Mouse (Mus musculus) liver, embryonic 16.5 days (tissue): ENCODE results near the gene Arl10. TPM values are rescaled to one million over a fixed set of nuclear protein-coding genes. Genes with fewer than 3 reads are reported as not detected.

Experiments used
- ATAC-seq: fragments of 200-750 bp; cut with Nextera tagmentation; 2 replicates; pipeline ENCODE4 v1.8.0; 2017; ENCODE audit warnings: low read depth, mild to moderate bottlenecking, moderate number of reproducible peaks, moderate library complexity
- H3K27ac ChIP-seq: fragments of 300-500 bp; sonication (generic); 2 replicates; pipeline ENCODE4 v1.5.1; 2014; ENCODE audit warnings: mild to moderate bottlenecking, low read length
- H3K27me3 ChIP-seq: fragments of 300-500 bp; sonication (generic); 2 replicates; pipeline ENCODE4 v1.6.1; 2014; ENCODE audit warnings: low read depth, low read length, mixed read lengths; ENCODE audit not compliant: control insufficient read depth, insufficient read depth
- H3K36me3 ChIP-seq: fragments of 300-500 bp; sonication (generic); 2 replicates; pipeline ENCODE4 v1.6.1; 2014; ENCODE audit warnings: mild to moderate bottlenecking; ENCODE audit not compliant: control insufficient read depth, insufficient read depth
- H3K4me1 ChIP-seq: fragments of 300-500 bp; sonication (generic); 2 replicates; pipeline ENCODE4 v1.6.1; 2014; ENCODE audit warnings: low read depth, low read length, mixed read lengths; ENCODE audit not compliant: control insufficient read depth
- H3K4me2 ChIP-seq: fragments of 300-500 bp; sonication (generic); 2 replicates; pipeline ENCODE4 v1.6.1; 2014; ENCODE audit warnings: low read depth, low read length, mixed read lengths
- H3K4me3 ChIP-seq: fragments of 300-500 bp; sonication (generic); 2 replicates; pipeline ENCODE4 v1.5.1; 2014; ENCODE audit warnings: low read depth, mild to moderate bottlenecking, low read length
- H3K9ac ChIP-seq: fragments of 300-500 bp; sonication (generic); 2 replicates; pipeline ENCODE4 v1.6.1; 2014; ENCODE audit warnings: low read depth, low read length
- H3K9me3 ChIP-seq: fragments of 300-500 bp; sonication (generic); replicated peaks from 2 replicates; pipeline ENCODE4 v1.6.1; 2016; ENCODE audit warnings: low read length; ENCODE audit not compliant: control insufficient read depth
- WGBS: fragments of 180-500 bp; shearing (Covaris S2); extraction: QIAGEN DNeasy Blood & Tissue Kit; methylation state at CpG from one replicate; pipeline ENCODE4 v1.1.7; 2014; ENCODE audit not compliant: insufficient replicate concordance; 5-methylcytosine and 5-hydroxymethylcytosine counted together
- polyA plus RNA-seq: library from polyadenylated mRNA; unstranded; fragments of >200 nt; fragmentation: Nextera tagmentation; extraction: Ambion mirVana; gene quantifications from 2 replicates; pipeline ENCODE4 v1.2.1, GENCODE M21; 2015

The Arl10 gene
- polyA plus RNA-seq, 1 experiment from 2014 or later = 8.4 TPM

- H3K4me3 ChIP-seq = no peak overlapping the region
- H3K36me3 ChIP-seq = peaks cover 21% of the 10 kb centered on the region
- H3K9ac ChIP-seq = no peak overlapping the region
- ATAC-seq = no peak
- no peaks in the 10 kb centered on the region for H3K27me3 ChIP-seq
- H3K9me3 ChIP-seq = no peaks in the 10 kb centered on the region
- H3K4me2 ChIP-seq = no peak overlapping the region
- no peak overlapping the region for H3K27ac ChIP-seq
- 67% methylated on average over 7 of the region's 7 CpGs for WGBS
- H3K4me1 ChIP-seq = peaks cover 16% of the 10 kb centered on the region
Measured at GRCm38 (mm10) chr13:54562562-54562961, 12.3 kb upstream of the Arl10 start.

- Histone ChIP-seq H3K27ac (peak overlapping the region; percentile 77), H3K27me3 (no peaks in the 10 kb centered on the region), H3K4me3 (peak overlapping the region; percentile 95), H3K36me3 (peaks cover 15% of the 10 kb centered on the region), H3K9me3 (no peaks in the 10 kb centered on the region), H3K9ac (peak overlapping the region; percentile 99), H3K4me2 (peak overlapping the region; percentile 92), H3K4me1 (peaks cover 16% of the 10 kb centered on the region)
- WGBS = 9% methylated on average over 45 of the region's 45 CpGs
- peak; percentile 49 for ATAC-seq
Measured at GRCm38 (mm10) chr13:54564232-54565200, 10.3 kb upstream of the Arl10 start.

GRCm38 (mm10) chr13:54565201-54565581 is 9.6 kb upstream of the Arl10 start, which contains the start of gene 4833439L19Rik:
Gene 4833439L19Rik (minus strand): TSS chr13:54565435.
- Histone ChIP-seq H3K27ac (peak within 1 kb of the TSS; percentile 77), H3K36me3 (peaks cover 9% of the 10 kb centered on the region), H3K27me3 (no peaks in the 10 kb centered on the region), H3K9ac (peak within 1 kb of the TSS; percentile 99), H3K9me3 (no peaks in the 10 kb centered on the region), H3K4me1 (peaks cover 16% of the 10 kb centered on the region), H3K4me2 (peak within 1 kb of the TSS; percentile 92), H3K4me3 (peak within 1 kb of the TSS; percentile 95)
- ATAC-seq = peak; percentile 95
- 0% methylated on average over 27 of the region's 27 CpGs for WGBS

- ATAC-seq = peak; percentile 44
- H3K4me3 ChIP-seq = peak overlapping the region; percentile 95
Measured at GRCm38 (mm10) chr13:54565594-54566345, 9.0 kb upstream of the Arl10 start.

GRCm38 (mm10) chr13:54568380-54568779 is 6.4 kb upstream of the Arl10 start:
- 30% methylated on average over 5 of the region's 5 CpGs for WGBS
- H3K4me1 ChIP-seq = peaks cover 16% of the 10 kb centered on the region
- ATAC-seq = no peak
- H3K36me3 ChIP-seq = no peaks in the 10 kb centered on the region
- no peak overlapping the region for H3K4me3 ChIP-seq
- H3K27ac ChIP-seq = no peak overlapping the region
- H3K4me2 ChIP-seq = no peak overlapping the region
- H3K9me3 ChIP-seq = no peaks in the 10 kb centered on the region
- no peak overlapping the region for H3K9ac ChIP-seq
- H3K27me3 ChIP-seq = no peaks in the 10 kb centered on the region

More at GRCm38 (mm10) chr13:54565594-54566345, 9.0 kb upstream of the Arl10 start:
- Histone ChIP-seq H3K27me3 (no peaks in the 10 kb centered on the region), H3K9me3 (no peaks in the 10 kb centered on the region), H3K9ac (peak overlapping the region; percentile 99), H3K4me1 (peaks cover 16% of the 10 kb centered on the region), H3K4me2 (peak overlapping the region; percentile 92), H3K27ac (peak overlapping the region; percentile 76), H3K36me3 (peaks cover 7% of the 10 kb centered on the region)
- 36% methylated on average over 8 of the region's 8 CpGs for WGBS

- H3K4me2 ChIP-seq = no peak overlapping the region
- H3K9me3 ChIP-seq = no peaks in the 10 kb centered on the region
- H3K9ac ChIP-seq = no peak overlapping the region
- H3K4me3 ChIP-seq = no peak overlapping the region
- H3K4me1 ChIP-seq = peaks cover 14% of the 10 kb centered on the region
- no peak for ATAC-seq
- H3K36me3 ChIP-seq = no peaks in the 10 kb centered on the region
- no peak overlapping the region for H3K27ac ChIP-seq
- WGBS = 56% methylated on average over 1 of the region's 1 CpGs
- H3K27me3 ChIP-seq = no peaks in the 10 kb centered on the region
Measured at GRCm38 (mm10) chr13:54569282-54569681, 5.5 kb upstream of the Arl10 start.

GRCm38 (mm10) chr13:54570736-54571135 is 4.1 kb upstream of the Arl10 start:
- no peak for ATAC-seq
- Histone ChIP-seq H3K9me3 (no peaks in the 10 kb centered on the region), H3K9ac (no peak overlapping the region), H3K4me1 (peaks cover 12% of the 10 kb centered on the region), H3K27me3 (no peaks in the 10 kb centered on the region), H3K4me2 (no peak overlapping the region), H3K36me3 (no peaks in the 10 kb centered on the region), H3K4me3 (no peak overlapping the region), H3K27ac (no peak overlapping the region)
- WGBS = 60% methylated on average over 4 of the region's 4 CpGs

- no peak overlapping the region for H3K27ac ChIP-seq
- no peak overlapping the region for H3K9ac ChIP-seq
- peaks cover 12% of the 10 kb centered on the region for H3K4me1 ChIP-seq
- H3K9me3 ChIP-seq = no peaks in the 10 kb centered on the region
- no peaks in the 10 kb centered on the region for H3K36me3 ChIP-seq
- H3K4me2 ChIP-seq = no peak overlapping the region
- no peak overlapping the region for H3K4me3 ChIP-seq
- WGBS = 47% methylated on average over 2 of the region's 2 CpGs
- ATAC-seq = no peak
- H3K27me3 ChIP-seq = no peaks in the 10 kb centered on the region
Measured at GRCm38 (mm10) chr13:54571637-54572036, 3.2 kb upstream of the Arl10 start.
